Mouse (Mus musculus): Measurements from ENCODE around the gene Gm12248. TPM values are rescaled to one million over a fixed set of nuclear protein-coding genes. Genes with fewer than 3 reads are reported as not detected.

The Gm12248 gene
- polyA plus RNA-seq (2014; fragmentation: Nextera tagmentation; extraction: Ambion mirVana): not detected in 2 replicates

- WGBS: 14% methylated on average over 12 of the region's 12 CpGs
- Histone ChIP-seq H3K9ac (ENCODE audit: low read length) (0 out of 2 replicates have a peak within 1 kb of the TSS, but pooled peaks have one; percentile 42), H3K9me3 (ENCODE audit: control insufficient read depth, low read length) (no peaks in the 10 kb centered on the region)
Measured at GRCm38 (mm10) chr11:58093021-58093528, at the start of gene Gm12248. TSS of gene Gm12248 (minus strand) at chr11:58093134.

DNA sequence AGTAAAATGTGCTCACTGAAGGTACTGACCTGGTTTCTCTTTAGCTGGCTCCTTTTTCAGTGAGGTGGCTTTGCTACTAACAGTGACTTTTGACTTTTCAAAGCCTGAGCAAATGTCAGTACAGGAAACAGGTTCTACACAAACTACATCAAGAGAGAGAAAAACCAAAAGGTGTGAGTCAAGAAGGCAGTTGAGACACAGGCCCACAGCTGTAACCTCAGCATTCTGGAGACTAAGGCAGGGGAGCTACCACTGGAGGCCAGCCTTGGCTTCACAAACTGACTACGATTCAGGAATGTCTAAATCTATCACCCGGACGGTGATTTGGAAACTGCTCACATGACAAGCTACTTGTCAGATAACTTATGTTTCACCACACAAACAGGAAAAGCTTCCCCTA lies 46.5 kb upstream of the Gm12248 start:
- ATAC-seq (ENCODE audit: insufficient number of reproducible peaks, insufficient read depth, low FRiP score, low read depth): no peak
- Histone ChIP-seq H3K27ac (replicated peaks in 1 of 2; ENCODE audit: control insufficient read depth in 1 of 2, insufficient read depth in 1 of 2, low read depth in 2 of 2, low read length in 2 of 2) (no peak overlapping the region), H3K27me3 (ENCODE audit: control insufficient read depth, insufficient read depth, low read length) (no peaks in the 10 kb centered on the region), H3K4me2 (ENCODE audit: low read length) (no peak overlapping the region), H3K4me3 (ENCODE audit: control insufficient read depth in 1 of 2, insufficient read depth in 1 of 2, low read depth in 1 of 2, low read length in 2 of 2) (no peak overlapping the region), H3K36me3 (ENCODE audit: control insufficient read depth, insufficient read depth, low read length) (peaks cover 90% of the 10 kb centered on the region), H3K4me1 (ENCODE audit: control insufficient read depth in 2 of 2, insufficient read depth in 2 of 2, low read length in 2 of 2) (no peaks in the 10 kb centered on the region), H3K9ac (ENCODE audit: low read length) (no peak overlapping the region), H3K9me3 (ENCODE audit: control insufficient read depth, low read length) (no peaks in the 10 kb centered on the region)
- 42% methylated on average over 3 of the region's 3 CpGs for WGBS

More at GRCm38 (mm10) chr11:58093021-58093528, at the start of gene Gm12248:
- Histone ChIP-seq H3K4me3 (ENCODE audit: control insufficient read depth in 1 of 2, insufficient read depth in 1 of 2, low read depth in 1 of 2, low read length in 2 of 2) (peak within 1 kb of the TSS; percentile 11 to 22; a peak in 3 of 4 replicates), H3K27ac (replicated peaks in 1 of 2; ENCODE audit: control insufficient read depth in 1 of 2, insufficient read depth in 1 of 2, low read depth in 2 of 2, low read length in 2 of 2) (no peak within 1 kb of the TSS), H3K27me3 (ENCODE audit: control insufficient read depth, insufficient read depth, low read length) (no peaks in the 10 kb centered on the region), H3K4me2 (ENCODE audit: low read length) (peak within 1 kb of the TSS; percentile 58), H3K36me3 (ENCODE audit: control insufficient read depth, insufficient read depth, low read length) (no peaks in the 10 kb centered on the region), H3K4me1 (ENCODE audit: control insufficient read depth in 2 of 2, insufficient read depth in 2 of 2, low read length in 2 of 2) (peaks cover 0 to 8% of the 10 kb centered on the region in 2 experiments; a peak in 1 of 4 replicates)
- no peak for ATAC-seq (ENCODE audit: insufficient number of reproducible peaks, insufficient read depth, low FRiP score, low read depth)

- no peak overlapping the region for H3K27ac ChIP-seq (replicated peaks in 1 of 2; ENCODE audit: control insufficient read depth in 1 of 2, insufficient read depth in 1 of 2, low read depth in 2 of 2, low read length in 2 of 2)
- WGBS: 85% methylated on average over 11 of the region's 11 CpGs
- no peaks in the 10 kb centered on the region for H3K27me3 ChIP-seq (ENCODE audit: control insufficient read depth, insufficient read depth, low read length)
- H3K4me3 ChIP-seq (ENCODE audit: control insufficient read depth in 1 of 2, insufficient read depth in 1 of 2, low read depth in 1 of 2, low read length in 2 of 2): no peak overlapping the region
- no peak overlapping the region for H3K4me2 ChIP-seq (ENCODE audit: low read length)
- no peaks in the 10 kb centered on the region for H3K9me3 ChIP-seq (ENCODE audit: control insufficient read depth, low read length)
- no peaks in the 10 kb centered on the region for H3K4me1 ChIP-seq (ENCODE audit: control insufficient read depth in 2 of 2, insufficient read depth in 2 of 2, low read length in 2 of 2)
- H3K36me3 ChIP-seq (ENCODE audit: control insufficient read depth, insufficient read depth, low read length): peaks cover 90% of the 10 kb centered on the region
- no peak overlapping the region for H3K9ac ChIP-seq (ENCODE audit: low read length)
- no peak for ATAC-seq (ENCODE audit: insufficient number of reproducible peaks, insufficient read depth, low FRiP score, low read depth)
Measured at GRCm38 (mm10) chr11:58138821-58139220, 45.9 kb upstream of the Gm12248 start.

DNA sequence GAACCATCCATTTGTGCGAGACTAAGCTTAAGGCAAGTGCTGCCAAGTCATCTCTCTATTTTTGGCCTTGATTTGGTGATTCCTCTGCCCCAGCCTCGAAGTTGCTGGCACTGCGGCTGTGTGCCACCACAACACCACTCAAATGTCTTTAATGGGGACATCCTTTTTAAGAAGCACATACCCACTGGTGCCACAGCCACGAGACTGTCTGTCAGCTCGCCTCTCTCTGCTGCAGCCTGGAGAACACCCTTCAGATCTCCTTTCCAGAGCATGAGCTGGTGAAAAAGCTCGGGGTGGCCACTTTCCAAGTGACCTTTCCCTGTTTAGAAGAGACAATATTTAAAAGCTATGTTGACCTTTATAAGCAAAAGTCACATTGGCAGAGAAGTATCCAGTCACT lies 43.7 kb upstream of the Gm12248 start:
- ATAC-seq (ENCODE audit: insufficient number of reproducible peaks, insufficient read depth, low FRiP score, low read depth): no peak
- Histone ChIP-seq H3K4me3 (ENCODE audit: control insufficient read depth in 1 of 2, insufficient read depth in 1 of 2, low read depth in 1 of 2, low read length in 2 of 2) (no peak overlapping the region), H3K9me3 (ENCODE audit: control insufficient read depth, low read length) (no peaks in the 10 kb centered on the region), H3K4me2 (ENCODE audit: low read length) (no peak overlapping the region), H3K36me3 (ENCODE audit: control insufficient read depth, insufficient read depth, low read length) (peaks cover 98% of the 10 kb centered on the region), H3K4me1 (ENCODE audit: control insufficient read depth in 2 of 2, insufficient read depth in 2 of 2, low read length in 2 of 2) (no peaks in the 10 kb centered on the region), H3K27ac (replicated peaks in 1 of 2; ENCODE audit: control insufficient read depth in 1 of 2, insufficient read depth in 1 of 2, low read depth in 2 of 2, low read length in 2 of 2) (no peak overlapping the region), H3K27me3 (ENCODE audit: control insufficient read depth, insufficient read depth, low read length) (no peaks in the 10 kb centered on the region), H3K9ac (ENCODE audit: low read length) (no peak overlapping the region)
- WGBS: 79% methylated on average over 6 of the region's 6 CpGs

GRCm38 (mm10) chr11:58135296-58135695 lies 42.4 kb upstream of the Gm12248 start:
- no peak overlapping the region for H3K4me2 ChIP-seq (ENCODE audit: low read length)
- H3K27me3 ChIP-seq (ENCODE audit: control insufficient read depth, insufficient read depth, low read length): no peaks in the 10 kb centered on the region
- H3K4me1 ChIP-seq (ENCODE audit: control insufficient read depth in 2 of 2, insufficient read depth in 2 of 2, low read length in 2 of 2): no peaks in the 10 kb centered on the region
- no peak for ATAC-seq (ENCODE audit: insufficient number of reproducible peaks, insufficient read depth, low FRiP score, low read depth)
- peaks cover 98% of the 10 kb centered on the region for H3K36me3 ChIP-seq (ENCODE audit: control insufficient read depth, insufficient read depth, low read length)
- H3K4me3 ChIP-seq (ENCODE audit: control insufficient read depth in 1 of 2, insufficient read depth in 1 of 2, low read depth in 1 of 2, low read length in 2 of 2): no peak overlapping the region
- no peak overlapping the region for H3K27ac ChIP-seq (replicated peaks in 1 of 2; ENCODE audit: control insufficient read depth in 1 of 2, insufficient read depth in 1 of 2, low read depth in 2 of 2, low read length in 2 of 2)
- H3K9ac ChIP-seq (ENCODE audit: low read length): no peak overlapping the region
- H3K9me3 ChIP-seq (ENCODE audit: control insufficient read depth, low read length): no peaks in the 10 kb centered on the region

DNA sequence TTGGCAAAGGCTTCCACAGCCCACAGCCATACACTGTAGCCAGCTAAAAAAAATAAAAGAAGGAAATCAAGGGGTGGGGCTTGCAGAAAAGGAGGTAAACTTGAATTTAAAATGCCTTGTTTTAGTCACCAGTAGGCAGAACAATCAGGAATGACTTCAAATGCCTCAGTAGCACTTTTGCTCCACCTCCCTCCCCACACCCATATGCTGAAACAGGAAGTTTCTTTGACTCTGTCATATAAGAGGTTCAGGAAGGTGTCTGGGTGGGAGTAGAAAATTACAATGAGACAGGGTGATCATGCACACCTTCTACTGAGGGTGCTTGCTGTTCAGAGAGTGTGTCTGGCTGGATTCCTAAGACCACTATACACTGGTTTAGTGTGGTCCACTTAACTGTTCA lies 41.9 kb upstream of the Gm12248 start:
- no peak overlapping the region for H3K4me3 ChIP-seq (ENCODE audit: control insufficient read depth in 1 of 2, insufficient read depth in 1 of 2, low read depth in 1 of 2, low read length in 2 of 2)
- H3K36me3 ChIP-seq (ENCODE audit: control insufficient read depth, insufficient read depth, low read length): peaks cover 98% of the 10 kb centered on the region
- H3K27me3 ChIP-seq (ENCODE audit: control insufficient read depth, insufficient read depth, low read length): no peaks in the 10 kb centered on the region
- H3K9me3 ChIP-seq (ENCODE audit: control insufficient read depth, low read length): no peaks in the 10 kb centered on the region
- no peak overlapping the region for H3K9ac ChIP-seq (ENCODE audit: low read length)
- no peak for ATAC-seq (ENCODE audit: insufficient number of reproducible peaks, insufficient read depth, low FRiP score, low read depth)
- no peak overlapping the region for H3K27ac ChIP-seq (replicated peaks in 1 of 2; ENCODE audit: control insufficient read depth in 1 of 2, insufficient read depth in 1 of 2, low read depth in 2 of 2, low read length in 2 of 2)
- no peak overlapping the region for H3K4me2 ChIP-seq (ENCODE audit: low read length)
- no peaks in the 10 kb centered on the region for H3K4me1 ChIP-seq (ENCODE audit: control insufficient read depth in 2 of 2, insufficient read depth in 2 of 2, low read length in 2 of 2)

- Histone ChIP-seq H3K4me2 (ENCODE audit: low read length) (no peak overlapping the region), H3K4me1 (ENCODE audit: control insufficient read depth in 2 of 2, insufficient read depth in 2 of 2, low read length in 2 of 2) (no peaks in the 10 kb centered on the region), H3K27me3 (ENCODE audit: control insufficient read depth, insufficient read depth, low read length) (no peaks in the 10 kb centered on the region), H3K27ac (replicated peaks in 1 of 2; ENCODE audit: control insufficient read depth in 1 of 2, insufficient read depth in 1 of 2, low read depth in 2 of 2, low read length in 2 of 2) (no peak overlapping the region), H3K9ac (ENCODE audit: low read length) (no peak overlapping the region), H3K9me3 (ENCODE audit: control insufficient read depth, low read length) (no peaks in the 10 kb centered on the region), H3K4me3 (ENCODE audit: control insufficient read depth in 1 of 2, insufficient read depth in 1 of 2, low read depth in 1 of 2, low read length in 2 of 2) (no peak overlapping the region), H3K36me3 (ENCODE audit: control insufficient read depth, insufficient read depth, low read length) (peaks cover 99% of the 10 kb centered on the region)
- ATAC-seq (ENCODE audit: insufficient number of reproducible peaks, insufficient read depth, low FRiP score, low read depth): no peak
- 89% methylated on average over 3 of the region's 3 CpGs for WGBS
Measured at GRCm38 (mm10) chr11:58132026-58132425, 39.1 kb upstream of the Gm12248 start.

DNA sequence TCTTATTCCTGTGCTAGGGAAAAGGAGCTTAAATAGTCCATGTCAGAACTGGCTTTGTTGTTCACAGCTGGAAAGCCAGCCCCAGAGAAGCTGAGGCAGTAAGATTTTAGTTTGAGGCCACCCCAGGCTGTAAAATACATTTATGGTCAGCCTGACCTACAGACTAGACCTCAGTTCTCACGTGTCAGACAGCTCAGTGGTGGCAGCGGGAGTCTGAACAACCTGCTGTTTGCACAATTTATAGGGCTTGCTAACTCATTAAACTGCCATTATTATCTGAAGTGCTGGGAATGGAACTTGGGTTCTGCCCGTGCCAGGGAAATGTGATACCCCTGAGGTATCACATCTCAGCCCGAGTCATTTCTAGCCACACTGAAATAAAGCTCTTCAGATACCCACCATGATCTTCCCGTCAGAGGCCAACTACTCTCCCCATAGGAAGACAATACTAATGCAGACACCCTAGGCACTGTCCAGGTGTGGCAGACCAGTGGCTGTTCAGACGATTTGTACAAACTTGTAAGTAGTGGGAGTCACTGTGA lies 36.4 kb upstream of the Gm12248 start:
- Histone ChIP-seq H3K9me3 (ENCODE audit: control insufficient read depth, low read length) (no peaks in the 10 kb centered on the region), H3K4me2 (ENCODE audit: low read length) (no peak overlapping the region), H3K27ac (replicated peaks in 1 of 2; ENCODE audit: control insufficient read depth in 1 of 2, insufficient read depth in 1 of 2, low read depth in 2 of 2, low read length in 2 of 2) (no peak overlapping the region), H3K36me3 (ENCODE audit: control insufficient read depth, insufficient read depth, low read length) (peaks cover 94% of the 10 kb centered on the region), H3K4me1 (ENCODE audit: control insufficient read depth in 2 of 2, insufficient read depth in 2 of 2, low read length in 2 of 2) (peaks cover 7 to 26% of the 10 kb centered on the region in 2 experiments), H3K4me3 (ENCODE audit: control insufficient read depth in 1 of 2, insufficient read depth in 1 of 2, low read depth in 1 of 2, low read length in 2 of 2) (no peak overlapping the region), H3K27me3 (ENCODE audit: control insufficient read depth, insufficient read depth, low read length) (no peaks in the 10 kb centered on the region), H3K9ac (ENCODE audit: low read length) (no peak overlapping the region)
- WGBS: 78% methylated on average over 6 of the region's 6 CpGs
- ATAC-seq (ENCODE audit: insufficient number of reproducible peaks, insufficient read depth, low FRiP score, low read depth): no peak
